Mouse (Mus musculus) olfactory bulb, adult 2 months (tissue): Measurements from ENCODE around the gene Stxbp5l. TPM values are rescaled to one million over a fixed set of nuclear protein-coding genes. Genes with fewer than 3 reads are reported as not detected.
A peak's percentile ranks its signal among the peaks of the same experiment; 100 is the strongest.

Experiments used
- H3K27ac ChIP-seq: fragments of 200-500 bp; 2 replicates; pipeline ENCODE4 v1.5.1; 2012; ENCODE audit warnings: low read depth, low read length; ENCODE audit not compliant: insufficient read depth
- H3K4me1 ChIP-seq: fragments of 200-500 bp; 2 replicates; pipeline ENCODE4 v1.6.1; 2012; ENCODE audit warnings: low read length; ENCODE audit not compliant: control insufficient read depth, insufficient read depth
- H3K4me3 ChIP-seq: fragments of 200-500 bp; 2 replicates; pipeline ENCODE4 v1.5.1; 2012; ENCODE audit warnings: mild to moderate bottlenecking, low read depth, low read length, moderate library complexity; ENCODE audit not compliant: insufficient read depth
- CTCF ChIP-seq: fragments of 200-500 bp; IDR thresholded peaks from 2 replicates; pipeline ENCODE4 v1.5.1; 2012; ENCODE audit warnings: low read depth, mild to moderate bottlenecking, low read length, moderate library complexity; ENCODE audit not compliant: insufficient read depth
- POLR2A ChIP-seq: fragments of 200-500 bp; IDR thresholded peaks from 2 replicates; pipeline ENCODE4 v1.6.1; 2012; ENCODE audit warnings: mild to moderate bottlenecking, low read depth, low read length, moderate library complexity; ENCODE audit not compliant: insufficient read depth
- WGBS: fragments of 180-500 bp; shearing (Covaris S2); methylation state at CpG from one replicate; pipeline ENCODE4 v1.1.7; 2018; 5-methylcytosine and 5-hydroxymethylcytosine counted together
- polyA plus RNA-seq: library from polyadenylated mRNA; stranded (reverse); fragments of >200 nt; gene quantifications from 2 replicates; pipeline ENCODE4 v1.2.4, GENCODE M21; 2012; ENCODE audit warnings: low replicate concordance; ENCODE audit not compliant: missing spikeins, insufficient read depth, insufficient read length

The Stxbp5l gene
- polyA plus RNA-seq: not detected in 2 replicates

DNA sequence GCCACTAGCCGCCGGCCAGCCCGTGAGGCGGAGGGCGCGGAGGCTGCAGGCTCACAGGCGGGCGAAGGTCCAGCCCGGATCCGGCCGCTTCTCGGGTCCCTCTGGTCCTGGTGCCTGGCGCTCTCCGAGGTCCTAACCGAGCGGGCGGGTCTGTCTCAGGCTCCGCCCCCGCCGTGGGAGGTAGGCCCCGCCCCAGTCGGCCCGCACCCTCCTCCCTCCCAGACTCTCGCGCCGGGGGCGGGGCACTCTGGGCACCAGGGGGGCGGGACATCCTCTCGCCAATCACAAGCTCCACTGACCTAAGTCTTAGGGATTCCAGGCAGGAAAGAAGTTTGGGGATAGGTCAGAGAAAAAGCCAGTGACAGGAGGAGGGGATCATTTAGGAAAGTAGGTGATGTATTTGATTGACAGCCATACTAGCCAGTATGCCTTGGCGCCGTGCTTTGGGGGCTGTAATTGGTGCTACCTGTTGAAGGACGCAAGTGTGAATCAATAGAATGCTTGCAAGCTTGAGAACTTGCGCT is at the start of gene Stxbp5l:
Gene Stxbp5l (minus strand): TSS at position 142 of the 524 bp plus-strand sequence.
- peak; percentile 75 for TF ChIP-seq POLR2A
- no peak for TF ChIP-seq CTCF
- H3K27ac ChIP-seq: peak within 1 kb of the TSS; percentile 97
- under 1% methylated on average over 33 of the region's 33 CpGs for WGBS
- peak within 1 kb of the TSS; percentile 98 for H3K4me3 ChIP-seq
- H3K4me1 ChIP-seq: peaks cover 3% of the 10 kb centered on the region; the same call in 1 of the 2 replicates

DNA sequence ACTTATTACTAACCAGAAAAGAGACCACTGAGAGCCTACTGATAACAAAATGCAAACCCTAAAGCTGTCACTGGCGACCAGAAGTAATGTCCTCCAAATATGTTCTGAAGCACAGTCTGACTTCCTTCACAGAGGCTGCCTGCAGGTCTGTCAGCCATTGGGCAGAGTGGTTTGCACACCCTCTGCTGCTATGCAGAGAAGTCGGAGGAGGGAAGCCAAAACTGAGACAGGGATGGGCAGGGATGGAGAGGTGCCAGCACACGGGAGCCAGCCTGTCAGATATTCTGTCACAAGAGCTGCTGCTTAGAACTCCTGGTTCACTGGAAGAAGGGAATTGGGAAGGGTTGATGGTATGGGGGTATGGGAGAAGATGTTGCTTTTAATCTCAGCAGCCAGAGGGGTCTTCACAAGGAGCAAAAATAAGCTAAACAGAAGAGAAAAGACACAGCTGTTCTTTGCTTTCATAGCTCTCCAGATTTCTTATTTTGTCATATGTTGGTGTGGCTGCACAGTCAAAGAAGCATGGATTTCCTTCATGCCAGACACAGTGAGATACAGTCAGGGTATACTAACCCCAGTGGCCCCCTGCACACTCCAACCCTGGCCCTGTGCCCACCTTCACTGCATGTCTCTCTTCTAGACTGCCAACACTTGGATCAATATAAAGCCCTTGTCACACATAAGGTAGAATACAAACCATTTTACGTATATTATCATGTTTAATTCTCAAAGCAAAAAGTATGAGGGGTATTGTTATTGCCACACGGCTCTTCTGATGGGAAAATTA is 48.8 kb upstream of the Stxbp5l start:
- H3K27ac ChIP-seq: no peak overlapping the region
- no peaks in the 10 kb centered on the region for H3K4me1 ChIP-seq
- no peak overlapping the region for H3K4me3 ChIP-seq
- 75% methylated on average over 5 of the region's 5 CpGs for WGBS
- TF ChIP-seq CTCF (no peak), POLR2A (no peak)

DNA sequence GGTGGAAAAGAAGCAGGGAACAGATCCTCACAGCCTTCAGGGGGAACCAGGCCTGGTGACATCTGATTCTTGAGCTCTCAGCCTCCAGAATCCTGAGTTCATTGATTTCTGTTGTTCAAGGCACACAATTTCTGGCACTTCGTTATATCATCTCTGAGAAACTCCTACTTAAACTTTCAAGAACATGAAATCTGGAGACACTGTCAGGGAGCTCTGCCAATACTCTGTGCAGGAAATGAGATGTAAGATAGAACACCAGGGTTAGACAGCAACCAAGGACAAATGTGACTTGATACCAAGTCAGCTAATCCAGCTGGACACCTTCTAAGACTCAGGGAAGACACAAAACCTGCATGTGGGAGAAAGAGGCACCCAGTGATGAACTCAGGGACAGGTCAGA is 40.7 kb upstream of the Stxbp5l start:
- WGBS: 75% methylated on average over 1 of the region's 1 CpGs
- Histone ChIP-seq H3K4me3 (no peak overlapping the region), H3K4me1 (no peaks in the 10 kb centered on the region), H3K27ac (no peak overlapping the region)
- no peak for TF ChIP-seq POLR2A
- TF ChIP-seq CTCF: no peak

DNA sequence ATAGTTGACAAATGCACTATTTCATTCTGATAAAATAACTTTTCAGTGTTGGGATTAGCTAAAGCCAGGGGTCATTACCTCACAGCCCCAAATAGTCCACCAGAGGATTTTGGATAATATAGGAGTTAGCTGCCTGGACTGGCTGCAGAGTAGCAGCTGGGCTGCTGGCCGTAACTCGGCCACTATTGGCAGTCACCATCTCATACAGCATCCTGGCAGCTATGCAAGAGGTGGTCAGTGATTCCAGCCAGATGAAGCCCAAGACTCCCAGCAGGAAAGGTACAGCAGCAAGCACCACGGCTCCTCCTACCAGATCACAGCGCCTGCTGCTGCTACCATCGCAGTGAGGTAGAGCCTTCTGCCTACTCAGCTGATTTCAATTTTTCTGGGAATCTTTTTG is 38.1 kb upstream of the Stxbp5l start:
- no peak overlapping the region for H3K4me3 ChIP-seq
- WGBS: 83% methylated on average over 5 of the region's 5 CpGs
- TF ChIP-seq CTCF (no peak), POLR2A (no peak)
- no peak overlapping the region for H3K27ac ChIP-seq
- no peaks in the 10 kb centered on the region for H3K4me1 ChIP-seq

DNA sequence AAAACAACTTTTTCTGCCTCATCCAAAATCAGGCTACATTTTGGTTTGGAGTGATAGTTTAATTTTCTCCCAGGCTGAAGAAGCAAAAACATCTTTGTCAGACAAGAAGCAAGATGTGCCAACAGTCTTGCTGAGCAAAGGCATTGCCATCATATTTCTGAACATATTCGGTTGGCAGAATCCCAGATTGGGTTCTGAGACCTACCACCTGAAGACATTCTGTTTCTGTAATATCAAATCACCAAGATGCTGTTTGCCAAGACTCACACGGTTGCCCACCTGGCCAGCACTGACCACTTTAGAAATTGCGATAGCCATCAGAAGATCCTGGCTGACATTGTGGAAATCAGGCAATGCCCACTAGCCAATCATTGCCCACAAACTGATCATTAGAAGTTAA is 37.1 kb upstream of the Stxbp5l start:
- TF ChIP-seq CTCF (no peak), POLR2A (no peak)
- Histone ChIP-seq H3K4me1 (no peaks in the 10 kb centered on the region), H3K4me3 (no peak overlapping the region), H3K27ac (no peak overlapping the region)
- WGBS: 94% methylated on average over 3 of the region's 3 CpGs

DNA sequence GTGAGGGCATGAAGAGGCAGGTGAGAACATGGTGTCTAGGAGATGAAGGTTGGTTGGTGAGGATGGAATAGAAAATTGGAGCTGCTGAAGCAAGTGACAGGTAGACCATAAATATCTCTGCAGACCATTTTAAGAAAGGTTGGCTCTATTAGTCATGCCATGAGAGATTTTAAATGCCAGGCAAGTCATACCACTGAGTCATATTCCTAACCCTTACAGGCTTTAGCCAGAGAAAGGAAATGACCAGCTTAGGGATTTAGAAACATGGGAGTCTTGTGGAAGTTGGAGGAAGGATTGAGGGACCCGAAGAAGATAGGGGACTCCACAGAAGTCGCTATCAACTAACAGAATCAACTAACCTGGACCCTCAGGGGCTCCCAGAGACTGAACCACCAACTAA is 35.8 kb upstream of the Stxbp5l start:
- no peak for TF ChIP-seq POLR2A
- TF ChIP-seq CTCF: no peak
- H3K4me3 ChIP-seq: no peak overlapping the region
- no peaks in the 10 kb centered on the region for H3K4me1 ChIP-seq
- WGBS: 96% methylated on average over 2 of the region's 2 CpGs
- no peak overlapping the region for H3K27ac ChIP-seq

DNA sequence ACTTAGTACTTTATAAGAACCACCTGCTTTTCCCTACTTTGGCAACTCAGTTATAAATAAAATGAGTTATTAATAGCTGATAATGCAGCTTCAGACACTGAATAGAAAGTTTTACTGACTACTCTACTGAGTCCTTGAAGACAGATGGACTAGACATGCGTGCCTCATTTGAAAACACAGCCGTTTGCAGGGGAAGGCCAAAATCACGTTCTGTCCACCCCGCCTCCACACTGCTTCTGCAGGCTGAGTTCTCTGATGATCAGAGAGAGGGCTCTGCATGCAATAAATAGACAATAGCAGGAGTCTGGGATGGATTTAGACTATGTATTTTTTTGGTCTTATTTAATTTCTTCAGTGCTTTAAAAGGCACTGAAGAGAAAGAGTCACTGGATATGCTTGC is 20.8 kb upstream of the Stxbp5l start:
- 60% methylated on average over 4 of the region's 4 CpGs for WGBS
- no peak overlapping the region for H3K27ac ChIP-seq
- no peak overlapping the region for H3K4me3 ChIP-seq
- TF ChIP-seq CTCF (no peak), POLR2A (no peak)
- no peaks in the 10 kb centered on the region for H3K4me1 ChIP-seq

DNA sequence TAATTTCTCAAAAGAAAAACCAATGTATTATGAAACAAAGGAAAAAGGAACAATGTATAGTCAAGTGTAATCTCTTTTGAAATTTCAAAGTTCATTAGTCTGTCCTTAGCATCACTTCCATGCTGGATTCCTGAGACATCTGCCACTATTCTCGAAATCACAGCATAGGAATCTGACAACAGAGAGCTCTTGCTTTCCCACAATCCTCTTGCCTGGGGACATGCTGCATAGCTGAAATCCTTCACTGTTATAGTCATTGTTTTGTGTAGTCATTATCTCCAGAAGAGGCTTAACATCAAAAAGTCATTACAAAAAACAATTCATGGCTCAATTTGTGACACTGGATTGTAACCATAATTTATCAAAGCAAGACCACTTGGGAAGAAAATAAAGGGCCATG is 20.2 kb upstream of the Stxbp5l start:
- H3K27ac ChIP-seq: no peak overlapping the region
- TF ChIP-seq POLR2A: no peak
- no peak for TF ChIP-seq CTCF
- no peaks in the 10 kb centered on the region for H3K4me1 ChIP-seq
- H3K4me3 ChIP-seq: no peak overlapping the region
- 78% methylated on average over 1 of the region's 1 CpGs for WGBS

DNA sequence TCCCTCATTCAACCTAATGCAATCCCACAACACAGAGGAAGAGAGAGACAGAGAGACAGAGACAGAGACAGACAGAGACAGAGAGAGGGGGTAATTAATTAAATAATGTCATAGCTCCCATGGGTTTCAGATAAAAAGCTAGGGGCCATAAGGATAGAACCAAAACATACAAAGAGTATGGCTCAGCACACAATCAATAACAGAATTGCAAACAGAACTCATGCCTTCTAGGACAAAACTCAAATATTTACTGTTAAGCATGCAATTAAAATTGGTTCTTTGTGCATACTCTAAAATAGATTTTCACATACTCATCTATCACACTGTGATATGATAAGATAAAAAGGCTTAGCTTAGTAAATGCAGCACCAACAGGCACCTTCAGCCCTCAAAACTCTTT is 5.2 kb upstream of the Stxbp5l start:
- Histone ChIP-seq H3K27ac (no peak overlapping the region), H3K4me1 (peaks cover 3% of the 10 kb centered on the region; the same call in 1 of the 2 replicates), H3K4me3 (no peak overlapping the region)
- TF ChIP-seq POLR2A: no peak
- no peak for TF ChIP-seq CTCF
